Mouse (Mus musculus) MEL (cell line): ENCODE measurements around the gene Ccl6. TPM values are rescaled to one million over a fixed set of nuclear protein-coding genes. Genes with fewer than 3 reads are reported as not detected.

Source experiments
- DNase-seq: peaks from one replicate; pipeline ENCODE4 v3.0.0; 2011; ENCODE audit warnings: low read depth, low spot score
- H3K27ac ChIP-seq: 2 replicates; pipeline ENCODE4 v1.5.1; 2012; ENCODE audit warnings: low read depth, mild to moderate bottlenecking, control low read depth, low read length, moderate library complexity; ENCODE audit not compliant: control insufficient read depth
- H3K27me3 ChIP-seq, 2 experiments: fragments of 150-350 bp in 1 of 2; sonication (generic) in 1 of 2; 2 replicates each; pipeline ENCODE4 v1.6.1; 2012; ENCODE audit warnings: low read length in 2 of 2, mild to moderate bottlenecking in 2 of 2, improper control_type of control experiment in 1 of 2, moderate library complexity in 1 of 2; ENCODE audit not compliant: insufficient read depth in 2 of 2, control insufficient read depth in 1 of 2
- H3K36me3 ChIP-seq, 2 experiments: 2 replicates each; pipeline ENCODE4 v1.6.1; 2012 to 2014; ENCODE audit warnings: low read length in 2 of 2, improper control_type of control experiment in 1 of 2, inconsistent platforms in 1 of 2, mild to moderate bottlenecking in 1 of 2; ENCODE audit not compliant: insufficient read depth in 2 of 2, control insufficient read depth in 1 of 2
- H3K4me1 ChIP-seq, 2 experiments: fragments of 150-350 bp in 1 of 2; sonication (generic) in 1 of 2; 2 replicates each; pipeline ENCODE4 v1.6.1; 2012; ENCODE audit warnings: low read length in 2 of 2, improper control_type of control experiment in 1 of 2, mild to moderate bottlenecking in 1 of 2; ENCODE audit not compliant: insufficient read depth in 2 of 2, control insufficient read depth in 1 of 2
- H3K4me3 ChIP-seq, 2 experiments: fragments of 150-350 bp in 1 of 2; sonication (generic) in 1 of 2; 2 replicates each; pipeline ENCODE4 v1.5.1; 2012; ENCODE audit warnings: low read depth in 2 of 2, low read length in 2 of 2, mild to moderate bottlenecking in 2 of 2, moderate library complexity in 2 of 2, control low read depth in 1 of 2, improper control_type of control experiment in 1 of 2; ENCODE audit not compliant: control insufficient read depth in 1 of 2, insufficient read depth in 1 of 2
- H3K79me2 ChIP-seq: 2 replicates; pipeline ENCODE4 v1.6.1; 2012; ENCODE audit warnings: mild to moderate bottlenecking, low read length, moderate library complexity; ENCODE audit not compliant: control insufficient read depth, poor library complexity, insufficient read depth
- H3K9ac ChIP-seq: 2 replicates; pipeline ENCODE4 v1.6.1; 2012; ENCODE audit warnings: low read depth, mild to moderate bottlenecking, control low read depth, low read length, moderate library complexity; ENCODE audit not compliant: control insufficient read depth, poor library complexity, severe bottlenecking
- H3K9me3 ChIP-seq: fragments of 150-350 bp; sonication (generic); replicated peaks from 2 replicates; pipeline ENCODE4 v1.6.1; 2012; ENCODE audit warnings: mild to moderate bottlenecking, low read length, improper control_type of control experiment, moderate library complexity; ENCODE audit not compliant: insufficient read depth
- CHD1 ChIP-seq: IDR thresholded peaks from 2 replicates; pipeline ENCODE4 v1.6.1; 2012; ENCODE audit warnings: low read depth, mild to moderate bottlenecking, inconsistent platforms, low read length, improper control_type of control experiment
- CHD2 ChIP-seq: IDR thresholded peaks from 2 replicates; pipeline ENCODE4 v1.6.1; 2011; ENCODE audit warnings: low read length, improper control_type of control experiment
- CTCF ChIP-seq, 3 experiments: IDR thresholded peaks in 2 of 3; conservative IDR thresholded peaks in 1 of 3; 2 replicates each; pipeline ENCODE4 v1.5.1; 2011 to 2012; ENCODE audit warnings: low read length in 3 of 3, low read depth in 2 of 3, mild to moderate bottlenecking in 2 of 3, improper control_type of control experiment in 1 of 3, inconsistent platforms in 1 of 3, mixed read lengths in 1 of 3, moderate library complexity in 1 of 3; ENCODE audit not compliant: control insufficient read depth in 1 of 3, insufficient read depth in 1 of 3, poor library complexity in 1 of 3, severe bottlenecking in 1 of 3
- E2F4 ChIP-seq: IDR thresholded peaks from 2 replicates; pipeline ENCODE4 v1.6.1; 2011; ENCODE audit warnings: low read depth, low read length, improper control_type of control experiment, borderline replicate concordance
- ELF1 ChIP-seq: IDR thresholded peaks from 2 replicates; pipeline ENCODE4 v1.6.1; 2014; ENCODE audit warnings: low read depth, mild to moderate bottlenecking, inconsistent platforms, low read length, improper control_type of control experiment, moderate library complexity
- EP300 ChIP-seq, 2 experiments: IDR thresholded peaks; 2 replicates each; pipeline ENCODE4 v1.6.1; 2011; ENCODE audit warnings: improper control_type of control experiment in 2 of 2, low read length in 2 of 2, low read depth in 1 of 2, mild to moderate bottlenecking in 1 of 2
- GATA1 ChIP-seq: IDR thresholded peaks from 2 replicates; pipeline ENCODE4 v1.6.1; 2011; ENCODE audit warnings: low read depth, low read length, improper control_type of control experiment
- JUND ChIP-seq: IDR thresholded peaks from 2 replicates; pipeline ENCODE4 v1.6.1; 2011; ENCODE audit warnings: low read depth, mild to moderate bottlenecking, improper control_type of control experiment, low read length
- MAFK ChIP-seq: IDR thresholded peaks from 2 replicates; pipeline ENCODE4 v1.6.1; 2011; ENCODE audit warnings: low read depth, mild to moderate bottlenecking, low read length, improper control_type of control experiment, borderline replicate concordance
- MEF2A ChIP-seq: IDR thresholded peaks from 2 replicates; pipeline ENCODE4 v1.6.1; 2014; ENCODE audit warnings: low read depth, mild to moderate bottlenecking, inconsistent platforms, low read length, improper control_type of control experiment; ENCODE audit not compliant: poor library complexity, insufficient replicate concordance, severe bottlenecking; ENCODE audit errors: extremely low read depth
- MXI1 ChIP-seq: IDR thresholded peaks from 2 replicates; pipeline ENCODE4 v1.6.1; 2011; ENCODE audit warnings: mild to moderate bottlenecking, low read depth, low read length, improper control_type of control experiment
- NELFE ChIP-seq: IDR thresholded peaks from 2 replicates; pipeline ENCODE4 v1.6.1; 2011; ENCODE audit warnings: low read depth, low read length, improper control_type of control experiment
- POLR2AphosphoS5 ChIP-seq: IDR thresholded peaks from 2 replicates; pipeline ENCODE4 v1.6.1; 2012; ENCODE audit warnings: low read depth, borderline replicate concordance, mild to moderate bottlenecking, inconsistent platforms, low read length, moderate library complexity, mixed read lengths
- SIN3A ChIP-seq: IDR thresholded peaks from 2 replicates; pipeline ENCODE4 v1.6.1; 2012; ENCODE audit warnings: low read length, improper control_type of control experiment, inconsistent platforms
- SMC3 ChIP-seq: IDR thresholded peaks from 2 replicates; pipeline ENCODE4 v1.6.1; 2011; ENCODE audit warnings: low read depth, low read length, improper control_type of control experiment
- TAL1 ChIP-seq: IDR thresholded peaks from 2 replicates; pipeline ENCODE4 v1.6.1; 2012; ENCODE audit warnings: mild to moderate bottlenecking, inconsistent platforms, low read length, moderate library complexity, mixed read lengths
- TBP ChIP-seq: IDR thresholded peaks from 2 replicates; pipeline ENCODE4 v1.8.0; 2011; ENCODE audit warnings: low read depth, low read length, improper control_type of control experiment
- TCF12 ChIP-seq: IDR thresholded peaks from 2 replicates; pipeline ENCODE4 v1.6.1; 2014; ENCODE audit warnings: low read depth, mild to moderate bottlenecking, inconsistent platforms, low read length, improper control_type of control experiment, moderate library complexity
- UBTF ChIP-seq: IDR thresholded peaks from 2 replicates; pipeline ENCODE4 v1.6.1; 2012; ENCODE audit warnings: low read depth, mild to moderate bottlenecking, inconsistent platforms, low read length, improper control_type of control experiment, moderate library complexity, borderline replicate concordance; ENCODE audit not compliant: insufficient read depth
- USF1 ChIP-seq: IDR thresholded peaks from 2 replicates; pipeline ENCODE4 v1.6.1; 2014; ENCODE audit warnings: low read depth, mild to moderate bottlenecking, inconsistent platforms, low read length, improper control_type of control experiment, moderate library complexity
- USF2 ChIP-seq, 2 experiments: IDR thresholded peaks; 2 replicates each; pipeline ENCODE4 v1.6.1; 2011 to 2012; ENCODE audit warnings: improper control_type of control experiment in 2 of 2, low read length in 2 of 2, borderline replicate concordance in 1 of 2, inconsistent platforms in 1 of 2, low read depth in 1 of 2, mild to moderate bottlenecking in 1 of 2; ENCODE audit not compliant: insufficient read depth in 1 of 2
- ZC3H11A ChIP-seq: IDR thresholded peaks from 2 replicates; pipeline ENCODE4 v1.6.1; 2012; ENCODE audit warnings: low read depth, mild to moderate bottlenecking, inconsistent platforms, low read length, improper control_type of control experiment
- ZKSCAN1 ChIP-seq: IDR thresholded peaks from 2 replicates; pipeline ENCODE4 v1.6.1; 2012; ENCODE audit warnings: low read depth, mild to moderate bottlenecking, inconsistent platforms, low read length, improper control_type of control experiment, moderate library complexity
- ZMIZ1 ChIP-seq: IDR thresholded peaks from 2 replicates; pipeline ENCODE4 v1.6.1; 2012; ENCODE audit warnings: low read depth, mild to moderate bottlenecking, inconsistent platforms, low read length, improper control_type of control experiment, moderate library complexity
- ZNF384 ChIP-seq: IDR thresholded peaks from 2 replicates; pipeline ENCODE4 v1.6.1; 2012; ENCODE audit warnings: low read depth, mild to moderate bottlenecking, inconsistent platforms, low read length, improper control_type of control experiment
- polyA plus RNA-seq, 2 experiments: library from polyadenylated mRNA; stranded (reverse) in 1 of 2; unstranded in 1 of 2; fragments of >175 nt in 1 of 2; fragments of >200 nt in 1 of 2; gene quantifications; 2 replicates each; pipeline versions ENCODE4 v1.2.1 to v1.2.4; 2012; ENCODE audit warnings: low replicate concordance in 2 of 2, low read depth in 1 of 2; ENCODE audit not compliant: insufficient read length in 2 of 2, insufficient read depth in 1 of 2, missing spikeins in 1 of 2
- total RNA-seq: library from RNA; depleted of rRNA; stranded (reverse); fragments of 300-350 nt; gene quantifications from 2 replicates; pipeline ENCODE4 v1.2.3, GENCODE M21; 2012

Ccl6 gene
- total and polyA plus RNA-seq, 3 experiments: not detected

DNA sequence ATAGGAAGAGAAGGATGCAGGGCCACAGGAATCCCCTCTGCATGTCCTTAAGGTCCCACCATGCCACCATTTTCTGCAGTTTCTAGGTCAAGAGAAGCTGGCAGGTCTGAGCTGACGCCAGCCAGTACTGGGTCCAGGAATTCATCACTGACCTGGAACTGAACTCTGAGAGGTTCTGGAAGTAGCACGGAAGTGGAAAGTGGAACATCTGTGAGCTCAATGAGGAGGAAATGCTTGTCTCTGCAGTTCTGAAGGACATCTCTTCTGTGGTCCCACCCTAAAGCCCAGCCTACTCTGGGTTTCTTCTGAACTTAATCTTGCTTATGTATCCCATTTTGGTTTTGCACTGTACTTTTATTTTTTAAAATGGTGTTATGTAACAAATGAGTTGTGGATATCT, 38.2 kb upstream of the Ccl6 start:
- H3K4me3 ChIP-seq: no peak overlapping the region
- H3K9ac ChIP-seq: no peak overlapping the region
- H3K36me3 ChIP-seq: no peaks in the 10 kb centered on the region
- H3K79me2 ChIP-seq: no peaks in the 10 kb centered on the region
- TF ChIP-seq TBP: no peak
- no peak for TF ChIP-seq MXI1
- no peak for TF ChIP-seq TCF12
- TF ChIP-seq USF2 (IDR thresholded peaks at IDR 0.05; ENCODE audit: borderline replicate concordance in 1 of 2, insufficient read depth in 1 of 2, low read depth in 1 of 2, low read length in 2 of 2): no peak
- TF ChIP-seq JUND: no peak
- TF ChIP-seq ZMIZ1: no peak
- TF ChIP-seq ZKSCAN1: no peak
- TF ChIP-seq MAFK: no peak
- TF ChIP-seq USF1: no peak
- TF ChIP-seq ZC3H11A: no peak
- TF ChIP-seq MEF2A: no peak
- no peak for TF ChIP-seq EP300 (IDR thresholded peaks at IDR 0.05; ENCODE audit: low read depth in 1 of 2, low read length in 2 of 2)
- TF ChIP-seq, all 39 proteins: peak for 0
- Histone ChIP-seq H3K27me3 (peaks cover 28 to 31% of the 10 kb centered on the region in 2 experiments), H3K27ac (no peak overlapping the region), H3K4me1 (no peaks in the 10 kb centered on the region), H3K9me3 (no peaks in the 10 kb centered on the region)
- no peak for DNase-seq

- Histone ChIP-seq H3K79me2 (no peaks in the 10 kb centered on the region), H3K27ac (no peak overlapping the region), H3K36me3 (no peaks in the 10 kb centered on the region), H3K9me3 (no peaks in the 10 kb centered on the region), H3K4me1 (no peaks in the 10 kb centered on the region), H3K4me3 (no peak overlapping the region), H3K27me3 (peaks cover 25 to 27% of the 10 kb centered on the region in 2 experiments), H3K9ac (no peak overlapping the region)
- DNase-seq: no peak
- TF ChIP-seq E2F4 (no peak), CHD2 (no peak), NELFE (no peak), TAL1 (no peak), TBP (no peak), MXI1 (no peak), UBTF (no peak), USF1 (no peak), MAFK (no peak), MEF2A (no peak), POLR2AphosphoS5 (no peak), SMC3 (no peak), USF2 (IDR thresholded peaks at IDR 0.05; ENCODE audit: borderline replicate concordance in 1 of 2, insufficient read depth in 1 of 2, low read depth in 1 of 2, low read length in 2 of 2) (no peak), SIN3A (no peak), CTCF (IDR thresholded peaks at IDR 0.05 in 2 of 3, conservative IDR thresholded peaks at IDR 0.05 in 1 of 3; ENCODE audit: control insufficient read depth in 1 of 3, insufficient read depth in 1 of 3, low read depth in 2 of 3, low read length in 3 of 3, poor library complexity in 1 of 3, severe bottlenecking in 1 of 3) (no peak), GATA1 (no peak), ZNF384 (no peak), CHD1 (no peak), ZMIZ1 (no peak), ELF1 (no peak)
Measured at GRCm38 (mm10) chr11:83630630-83631029, 37.7 kb upstream of the Ccl6 start.
